Mouse (Mus musculus) monocyte, adult 5-6 weeks (primary cell): Measurements from ENCODE around the gene Dap. TPM values are rescaled to one million over a fixed set of nuclear protein-coding genes. Genes with fewer than 3 reads are reported as not detected.
A peak's percentile ranks its signal among the peaks of the same experiment; 100 is the strongest.

Source experiments
- ATAC-seq: fragments of 153-309, 156-312 bp; replicated peaks from 2 replicates; pipeline ENCODE4 v1.8.0; 2017; ENCODE audit warnings: mild to moderate bottlenecking; ENCODE audit not compliant: low TSS enrichment, insufficient number of reproducible peaks, severe bottlenecking, poor library complexity, low FRiP score
- total RNA-seq: library from RNA; stranded (forward); fragments of 200-1000, 200-491, 200-594 nt; gene quantifications from 3 replicates; pipeline ENCODE4 v1.2.3, GENCODE M21; 2017

The Dap gene
- total RNA-seq, 1 experiment from 2014 or later: 32.1 TPM

GRCm38 (mm10) chr15:31257329-31257728 lies 33.2 kb downstream of the Dap start:
- ATAC-seq: no peak

GRCm38 (mm10) chr15:31258029-31258692 lies 34.0 kb downstream of the Dap start:
- no peak for ATAC-seq

GRCm38 (mm10) chr15:31258693-31259439 lies 34.8 kb downstream of the Dap start:
- ATAC-seq: no peak

GRCm38 (mm10) chr15:31261094-31261493 lies 37.0 kb downstream of the Dap start:
- no peak for ATAC-seq

GRCm38 (mm10) chr15:31262361-31262760 lies 38.2 kb downstream of the Dap start:
- ATAC-seq: no peak

- ATAC-seq: no peak; the same call in 1 of the 2 replicates
Measured at GRCm38 (mm10) chr15:31264827-31265226, 40.7 kb downstream of the Dap start.

GRCm38 (mm10) chr15:31265404-31265803 lies 41.3 kb downstream of the Dap start:
- no peak for ATAC-seq

GRCm38 (mm10) chr15:31265845-31266244 lies 41.7 kb downstream of the Dap start:
- no peak for ATAC-seq

GRCm38 (mm10) chr15:31268148-31268547 lies 44.0 kb downstream of the Dap start:
- no peak for ATAC-seq

GRCm38 (mm10) chr15:31269558-31269957 lies 45.4 kb downstream of the Dap start:
- ATAC-seq: no peak

- ATAC-seq: no peak
Measured at GRCm38 (mm10) chr15:31272695-31273094, 48.6 kb downstream of the Dap start.

- ATAC-seq: no peak
Measured at GRCm38 (mm10) chr15:31273509-31273908, 49.4 kb downstream of the Dap start.

GRCm38 (mm10) chr15:31278090-31278489 lies 54.0 kb downstream of the Dap start:
- no peak for ATAC-seq

GRCm38 (mm10) chr15:31279120-31279519 lies 55.0 kb downstream of the Dap start:
- no peak; the same call in 1 of the 2 replicates for ATAC-seq

GRCm38 (mm10) chr15:31279577-31280004 lies 55.5 kb downstream of the Dap start:
- peak; percentile 38; the same call in 1 of the 2 replicates for ATAC-seq

- ATAC-seq: no peak
Measured at GRCm38 (mm10) chr15:31280059-31280458, 55.9 kb downstream of the Dap start.

GRCm38 (mm10) chr15:31280683-31281082 lies 56.6 kb downstream of the Dap start:
- no peak for ATAC-seq

GRCm38 (mm10) chr15:31281830-31282229 lies 57.7 kb downstream of the Dap start:
- no peak for ATAC-seq

GRCm38 (mm10) chr15:31282353-31282752 lies 58.2 kb downstream of the Dap start:
- ATAC-seq: no peak

GRCm38 (mm10) chr15:31284142-31284541 lies 60.0 kb downstream of the Dap start:
- no peak for ATAC-seq
